8 mouse cellular contexts compared by ENCODE assay signal in the genomic region with DNA sequence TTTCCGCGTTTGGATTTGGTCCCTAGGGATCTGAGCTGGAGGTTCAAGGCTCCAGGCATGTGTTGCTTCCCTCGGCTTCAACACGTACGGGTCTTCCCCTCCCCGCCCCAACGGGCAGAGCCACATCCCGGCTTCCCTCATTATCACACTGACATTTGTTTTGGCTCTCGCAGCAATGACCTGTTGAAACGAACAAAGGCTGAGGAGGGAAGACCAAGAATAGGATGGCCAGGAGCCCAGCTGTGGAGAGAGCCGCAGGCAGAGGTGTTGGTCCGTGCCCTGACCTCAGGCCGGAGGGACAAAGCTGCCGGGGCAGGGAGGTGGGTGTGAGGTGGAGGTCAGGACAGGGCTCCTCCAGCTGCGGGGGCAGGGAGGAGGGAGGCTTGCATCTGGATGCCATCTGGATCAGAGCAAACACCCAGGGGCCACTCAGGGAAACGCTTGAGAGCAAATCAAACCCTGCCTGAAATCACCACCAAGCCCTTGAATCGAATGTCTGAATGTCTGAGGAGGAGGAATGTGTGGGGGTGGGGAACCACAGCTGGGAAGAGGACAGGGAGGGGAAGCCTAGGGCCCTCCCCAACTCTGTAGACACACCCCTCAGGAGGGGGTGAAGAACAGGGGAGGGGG.
DNase-seq lines count a peak whose midpoint lies in the region; ATAC-seq and TF ChIP-seq lines count a peak whose summit lies in the region.

No protein-coding gene starts in this region.

- TF ChIP-seq EP300 in heart, postnatal 0 days (IDR thresholded peaks at IDR 0.05; ENCODE audit: low read depth): peak; percentile 66

- TF ChIP-seq CTCF in midbrain, postnatal 0 days (IDR thresholded peaks at IDR 0.05): no peak
- TF ChIP-seq CTCF in heart, postnatal 0 days (IDR thresholded peaks at IDR 0.05; ENCODE audit: low read depth): no peak
- no peak for TF ChIP-seq CTCF in forebrain, postnatal 0 days (IDR thresholded peaks at IDR 0.05; ENCODE audit: low read depth)

- no peak for ATAC-seq in midbrain, postnatal 0 days (ENCODE audit: low FRiP score)
- ATAC-seq in heart, postnatal 0 days (ENCODE audit: insufficient read depth, low read depth): peak; percentile 81
- peak; percentile 48; the same call in 1 of the 2 replicates for ATAC-seq in limb, embryonic 12.5 days (ENCODE audit: insufficient number of reproducible peaks, insufficient read depth, low FRiP score, low TSS enrichment, low read depth)
- ATAC-seq in midbrain, embryonic 14.5 days (ENCODE audit: low FRiP score, low TSS enrichment): no peak
- ATAC-seq in CD4-positive, CD25-positive, alpha-beta regulatory T cell, adult 4 months: no peak
- ATAC-seq in forebrain, postnatal 0 days: no peak

- H3K4me1 ChIP-seq in midbrain, embryonic 10.5 days: peaks cover 21% of the 10 kb centered on the region
- 0 out of 2 replicates have a peak, but pooled peaks cover 3% of the 10 kb centered on the region for H3K4me1 ChIP-seq in midbrain, postnatal 0 days (ENCODE audit: insufficient read depth, low read length)
- peaks cover 31% of the 10 kb centered on the region for H3K4me1 ChIP-seq in heart, postnatal 0 days (ENCODE audit: control insufficient read depth, insufficient read depth)
- peaks cover 47% of the 10 kb centered on the region for H3K4me1 ChIP-seq in limb, embryonic 12.5 days (replicated peaks)
- 0 out of 2 replicates have a peak, but pooled peaks cover 5% of the 10 kb centered on the region for H3K4me1 ChIP-seq in midbrain, embryonic 14.5 days (ENCODE audit: control insufficient read depth, insufficient read depth, low read length)
- no peaks in the 10 kb centered on the region for H3K4me1 ChIP-seq in forebrain, postnatal 0 days (ENCODE audit: insufficient read depth)

- H3K27me3 ChIP-seq in midbrain, embryonic 10.5 days (ENCODE audit: low read depth, poor library complexity, severe bottlenecking): peaks cover 50% of the 10 kb centered on the region
- H3K27me3 ChIP-seq in midbrain, postnatal 0 days (ENCODE audit: insufficient read depth, low read length): no peaks in the 10 kb centered on the region
- peaks cover 5% of the 10 kb centered on the region; the same call in 1 of the 2 replicates for H3K27me3 ChIP-seq in heart, postnatal 0 days (ENCODE audit: control insufficient read depth, insufficient read depth, low read length)
- peaks cover 8% of the 10 kb centered on the region; the same call in 1 of the 2 replicates for H3K27me3 ChIP-seq in limb, embryonic 12.5 days
- no peaks in the 10 kb centered on the region for H3K27me3 ChIP-seq in midbrain, embryonic 14.5 days (ENCODE audit: control insufficient read depth, insufficient read depth, low read length)
- H3K27me3 ChIP-seq in forebrain, postnatal 0 days (ENCODE audit: insufficient read depth, low read length): no peaks in the 10 kb centered on the region

- peak; percentile 64 for DNase-seq in midbrain, embryonic 10.5 days (ENCODE audit: low spot score)
- no peak for DNase-seq in midbrain, postnatal 0 days (ENCODE audit: low spot score)
- peak; percentile 84 for DNase-seq in heart, postnatal 0 days (ENCODE audit: low spot score)
- DNase-seq in midbrain, embryonic 14.5 days: peak; percentile 49
- no peak for DNase-seq in cerebellum, postnatal 25 days
- no peak for DNase-seq in forebrain, postnatal 0 days

- H3K27ac ChIP-seq in midbrain, embryonic 10.5 days (replicated peaks): peak overlapping the region; percentile 74
- no peak overlapping the region for H3K27ac ChIP-seq in midbrain, postnatal 0 days (ENCODE audit: low read depth, low read length)
- peak overlapping the region; percentile 47 for H3K27ac ChIP-seq in heart, postnatal 0 days (ENCODE audit: low read depth)
- peak overlapping the region; percentile 84 for H3K27ac ChIP-seq in limb, embryonic 12.5 days
- no peak overlapping the region for H3K27ac ChIP-seq in midbrain, embryonic 14.5 days (replicated peaks; ENCODE audit: low read depth, low read length)
- no peak overlapping the region for H3K27ac ChIP-seq in forebrain, postnatal 0 days (ENCODE audit: low read depth, low read length)

- H3K9ac ChIP-seq in midbrain, postnatal 0 days (replicated peaks; ENCODE audit: low read length, poor library complexity, severe bottlenecking): no peak overlapping the region
- no peak overlapping the region for H3K9ac ChIP-seq in heart, postnatal 0 days (replicated peaks; ENCODE audit: low read depth, low read length)
- H3K9ac ChIP-seq in limb, embryonic 12.5 days (replicated peaks): no peak overlapping the region
- no peak overlapping the region for H3K9ac ChIP-seq in midbrain, embryonic 14.5 days (replicated peaks; ENCODE audit: low read length)
- H3K9ac ChIP-seq in forebrain, postnatal 0 days: no peak overlapping the region

- no peak overlapping the region for H3K4me2 ChIP-seq in midbrain, postnatal 0 days (ENCODE audit: low read depth, low read length, poor library complexity, severe bottlenecking)
- peak overlapping the region; percentile 17 for H3K4me2 ChIP-seq in heart, postnatal 0 days (ENCODE audit: low read depth, low read length)
- peak overlapping the region; percentile 39 for H3K4me2 ChIP-seq in limb, embryonic 12.5 days
- H3K4me2 ChIP-seq in midbrain, embryonic 14.5 days (ENCODE audit: low read length): no peak overlapping the region
- H3K4me2 ChIP-seq in forebrain, postnatal 0 days (ENCODE audit: low read depth): no peak overlapping the region

- WGBS in midbrain, embryonic 10.5 days: 5% methylated on average over 17 of the region's 17 CpGs
- WGBS in midbrain, postnatal 0 days: 12% methylated on average over 17 of the region's 17 CpGs
- WGBS in heart, postnatal 0 days: 3% methylated on average over 17 of the region's 17 CpGs
- 3% methylated on average over 17 of the region's 17 CpGs for WGBS in limb, embryonic 12.5 days
- 5% methylated on average over 17 of the region's 17 CpGs for WGBS in midbrain, embryonic 14.5 days
- 12% methylated on average over 17 of the region's 17 CpGs for WGBS in forebrain, postnatal 0 days

- 0 out of 2 replicates have a peak overlapping the region, but pooled peaks have one; percentile 24 for H3K4me3 ChIP-seq in midbrain, embryonic 10.5 days
- H3K4me3 ChIP-seq in midbrain, postnatal 0 days (ENCODE audit: low read depth, low read length): no peak overlapping the region
- no peak overlapping the region for H3K4me3 ChIP-seq in heart, postnatal 0 days (ENCODE audit: low read depth, low read length)
- H3K4me3 ChIP-seq in limb, embryonic 12.5 days (replicated peaks): no peak overlapping the region
- H3K4me3 ChIP-seq in midbrain, embryonic 14.5 days (replicated peaks; ENCODE audit: low read depth, low read length): no peak overlapping the region
- no peak overlapping the region for H3K4me3 ChIP-seq in forebrain, postnatal 0 days (ENCODE audit: low read depth, low read length)

- H3K9me3 ChIP-seq in midbrain, embryonic 10.5 days (replicated peaks): no peaks in the 10 kb centered on the region
- no peaks in the 10 kb centered on the region for H3K9me3 ChIP-seq in midbrain, postnatal 0 days (ENCODE audit: low read length)
- no peaks in the 10 kb centered on the region for H3K9me3 ChIP-seq in heart, postnatal 0 days (replicated peaks; ENCODE audit: control insufficient read depth, low read length)
- no peaks in the 10 kb centered on the region for H3K9me3 ChIP-seq in limb, embryonic 12.5 days
- no peaks in the 10 kb centered on the region for H3K9me3 ChIP-seq in midbrain, embryonic 14.5 days (ENCODE audit: control insufficient read depth, low read length)
- no peaks in the 10 kb centered on the region for H3K9me3 ChIP-seq in forebrain, postnatal 0 days (ENCODE audit: low read length)

- H3K36me3 ChIP-seq in midbrain, embryonic 10.5 days: no peaks in the 10 kb centered on the region
- no peaks in the 10 kb centered on the region for H3K36me3 ChIP-seq in midbrain, postnatal 0 days (ENCODE audit: insufficient read depth, low read length)
- H3K36me3 ChIP-seq in heart, postnatal 0 days (replicated peaks; ENCODE audit: control insufficient read depth, insufficient read depth, low read length): no peaks in the 10 kb centered on the region
- no peaks in the 10 kb centered on the region for H3K36me3 ChIP-seq in limb, embryonic 12.5 days
- H3K36me3 ChIP-seq in midbrain, embryonic 14.5 days (ENCODE audit: control insufficient read depth, insufficient read depth, low read length): no peaks in the 10 kb centered on the region
- no peaks in the 10 kb centered on the region for H3K36me3 ChIP-seq in forebrain, postnatal 0 days (ENCODE audit: insufficient read depth)

Comparison
In these comparisons a context has a peak if more than half of its experiments do, and no peak if none do; other contexts are left out.
1. DNase-seq: peak in midbrain, embryonic 10.5 days (single experiment), heart, postnatal 0 days (single experiment) and midbrain, embryonic 14.5 days (single experiment); none in midbrain, postnatal 0 days (single experiment), cerebellum, postnatal 25 days (0 of 2) and forebrain, postnatal 0 days (single experiment).
2. H3K27ac ChIP-seq: peak in midbrain, embryonic 10.5 days (single experiment), heart, postnatal 0 days (single experiment) and limb, embryonic 12.5 days (single experiment); none in midbrain, postnatal 0 days (single experiment), midbrain, embryonic 14.5 days (single experiment) and forebrain, postnatal 0 days (single experiment).
3. ATAC-seq: peak in heart, postnatal 0 days (single experiment) and limb, embryonic 12.5 days (single experiment); none in midbrain, postnatal 0 days (single experiment), midbrain, embryonic 14.5 days (single experiment), CD4-positive, CD25-positive, alpha-beta regulatory T cell, adult 4 months (single experiment) and forebrain, postnatal 0 days (single experiment).
4. H3K4me2 ChIP-seq: peak in heart, postnatal 0 days (single experiment) and limb, embryonic 12.5 days (single experiment); none in midbrain, postnatal 0 days (single experiment), midbrain, embryonic 14.5 days (single experiment) and forebrain, postnatal 0 days (single experiment).